Mouse (Mus musculus): ENCODE data around the gene Disp2. TPM values are rescaled to one million over a fixed set of nuclear protein-coding genes. Genes with fewer than 3 reads are reported as not detected.

The Disp2 gene
- total RNA-seq, 4 experiments from 2014 or later: 179 to 192 (median 185) TPM

DNA sequence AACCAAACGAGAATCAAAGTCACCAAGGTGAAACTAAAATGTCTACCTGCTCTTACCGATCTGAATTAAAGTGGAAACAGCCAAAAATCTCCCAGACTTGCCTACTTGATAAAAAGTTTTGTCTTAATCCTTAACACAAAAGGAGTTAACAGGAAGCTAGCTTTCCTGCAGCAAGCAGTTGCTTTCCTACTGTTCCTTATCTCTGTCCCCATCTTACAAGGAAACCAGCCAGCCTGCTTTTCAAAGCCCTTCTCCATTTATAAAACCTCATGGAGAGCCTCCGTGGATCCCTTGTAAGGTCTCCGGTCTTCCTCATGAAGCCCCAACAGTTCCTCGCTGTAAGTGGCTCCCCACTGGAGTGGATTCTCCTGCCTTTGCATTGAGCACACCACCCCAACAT, 58.8 kb downstream of the Disp2 start:
- no peak for DNase-seq (ENCODE audit: low spot score in 2 of 2)

DNA sequence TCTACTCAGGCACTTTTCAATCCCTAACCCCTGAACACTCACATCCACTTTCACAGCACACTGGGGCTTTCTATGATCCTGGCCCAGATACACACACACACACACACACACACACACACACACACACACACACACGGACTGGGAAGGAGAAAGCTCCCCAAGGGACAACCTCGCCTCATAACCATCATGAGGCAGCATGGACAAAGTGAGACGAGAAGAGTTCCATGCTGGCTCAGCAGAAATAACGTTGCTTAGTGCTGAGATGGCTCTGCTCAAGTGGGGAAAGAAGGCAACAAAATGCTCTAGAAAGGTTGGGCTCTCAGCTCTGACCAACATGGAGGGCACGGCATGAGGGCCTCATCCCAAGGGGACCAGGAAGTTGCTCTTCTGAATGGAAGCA, 61.7 kb downstream of the Disp2 start:
- no peak for DNase-seq (ENCODE audit: low spot score in 2 of 2)

- DNase-seq (ENCODE audit: low spot score in 2 of 2): no peak
These were observed 62.3 kb downstream of the Disp2 start for GRCm38 (mm10) chr2:118841774-118842173.

DNA sequence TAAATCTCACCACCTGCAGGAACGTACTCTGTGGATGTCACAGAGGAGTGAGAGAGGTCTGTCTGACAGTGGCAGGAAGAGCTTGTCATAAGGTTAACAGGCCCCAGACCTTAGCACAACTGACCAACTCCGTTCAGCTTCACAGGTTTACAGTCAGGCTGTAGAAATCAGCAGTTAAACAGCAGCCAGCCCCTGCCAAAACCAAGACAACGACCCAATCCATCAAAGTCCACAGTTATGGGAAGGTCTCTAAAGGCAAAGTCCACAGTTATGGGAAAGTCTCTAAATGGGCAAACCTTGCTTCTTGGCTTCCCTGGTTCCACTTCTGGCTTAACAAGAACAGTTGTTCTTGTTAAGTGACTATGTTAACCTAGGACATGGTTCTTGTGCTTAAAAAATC, 64.9 kb downstream of the Disp2 start:
- DNase-seq (ENCODE audit: low spot score in 2 of 2): no peak

DNA sequence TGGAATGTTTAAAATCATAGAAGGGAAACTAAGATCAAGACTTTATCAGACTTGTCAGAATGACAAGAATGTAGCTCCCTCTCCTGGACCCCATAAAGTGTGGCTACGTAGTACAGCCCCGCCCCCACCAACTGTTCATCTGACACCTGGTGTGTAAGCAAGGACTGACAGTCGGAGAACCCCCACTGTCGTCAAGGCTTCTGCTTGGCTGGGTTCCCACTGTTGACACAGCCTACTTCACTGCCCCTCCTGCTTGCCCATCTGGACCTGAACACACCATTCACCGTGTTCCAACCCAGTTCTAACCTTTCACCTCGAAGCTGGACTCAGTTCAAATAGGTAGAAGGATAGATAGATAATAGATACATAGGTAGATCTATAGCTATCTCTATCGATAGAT, 66.7 kb downstream of the Disp2 start:
- DNase-seq (ENCODE audit: low spot score in 2 of 2): no peak

DNA sequence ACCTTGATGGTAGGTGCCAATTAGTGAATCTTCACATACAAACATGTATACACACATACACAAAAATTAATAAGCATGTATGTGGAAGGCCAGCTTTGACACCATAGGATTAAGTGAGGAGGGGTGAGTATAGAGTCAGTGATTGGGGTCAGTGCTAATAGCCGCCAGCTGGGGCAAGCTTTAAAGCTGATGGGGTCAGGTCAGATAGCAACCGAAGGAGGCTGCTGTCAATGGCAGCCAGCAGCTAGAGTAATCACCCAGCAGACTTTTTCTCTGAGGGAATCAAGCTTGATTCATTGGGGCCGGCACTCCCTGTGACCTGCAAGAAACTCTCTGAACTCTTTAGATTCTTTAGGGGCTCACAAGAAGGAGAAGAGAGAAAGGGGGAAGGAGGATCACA, 72.2 kb downstream of the Disp2 start:
- no peak for DNase-seq (ENCODE audit: low spot score in 2 of 2)

Other genes starting within 250 kb of the Disp2 start
- gene Bmf, start 230.0 kb upstream of the Disp2 start, total RNA-seq (2022): 1 to 10 TPM; 3.4 to 5.2 (median 4.7) TPM
- 1 to 10 TPM in 3 of 4 experiments, under 1 TPM in 1; 0.98 to 2.6 (median 1.8) TPM for gene Bub1b, start 181.5 kb upstream of the Disp2 start, total RNA-seq (2022)
- gene Pak6, start 116.4 kb upstream of the Disp2 start, total RNA-seq (2022): 10 to 100 TPM; 68.1 to 87.8 (median 77.2) TPM
- gene Ankrd63, start 75.8 kb upstream of the Disp2 start, total RNA-seq (2022): 10 to 100 TPM; 36.4 to 40.9 (median 38.5) TPM
- gene Plcb2, start 51.3 kb upstream of the Disp2 start, total RNA-seq (2022): 1 to 10 TPM; 2.9 to 5.7 (median 4.3) TPM
- gene Inafm2, start 34.0 kb upstream of the Disp2 start, total RNA-seq (2022): 10 to 100 TPM; 45.3 to 49.6 (median 47.4) TPM
- gene Ccdc9b, start 17.1 kb upstream of the Disp2 start, total RNA-seq (2022): 1 to 10 TPM; 4.2 to 6.3 (median 5.7) TPM
- not detected for gene Phgr1, start 7.0 kb upstream of the Disp2 start, total RNA-seq (2022)
- gene Knstrn, start 34.3 kb downstream of the Disp2 start, total RNA-seq (2022): 1 to 10 TPM in 3 of 4 experiments, under 1 TPM in 1; 0.97 to 1.9 (median 1.5) TPM
- gene Ivd, start 82.2 kb downstream of the Disp2 start, total RNA-seq (2022): 10 to 100 TPM; 72.7 to 88.6 (median 75.3) TPM
- 10 to 100 TPM; 41.8 to 49.3 (median 42.6) TPM for gene Bahd1, start 120.7 kb downstream of the Disp2 start, total RNA-seq (2022)
- gene Chst14, start 146.8 kb downstream of the Disp2 start, total RNA-seq (2022): 1 to 10 TPM; 2.6 to 4.1 (median 3.3) TPM
- 10 to 100 TPM; 43.1 to 49.6 (median 46.5) TPM for gene Ccdc32, start 249.7 kb downstream of the Disp2 start, total RNA-seq (2022)